Mouse (Mus musculus): ENCODE data around the gene Phykpl. TPM values are rescaled to one million over a fixed set of nuclear protein-coding genes. Genes with fewer than 3 reads are reported as not detected.

The Phykpl gene
- polyA plus RNA-seq, 1 experiment from 2014 or later: 18.5 TPM

- Histone ChIP-seq H3K27me3 (replicated peaks) (no peaks in the 10 kb centered on the region), H3K9me3 (no peaks in the 10 kb centered on the region), H3K27ac (no peak overlapping the region), H3K4me2 (replicated peaks) (no peak overlapping the region), H3K4me3 (replicated peaks) (no peak overlapping the region), H3K4me1 (replicated peaks) (no peaks in the 10 kb centered on the region; the same call in 1 of the 2 replicates), H3K9ac (no peak overlapping the region), H3K36me3 (no peaks in the 10 kb centered on the region)
- 93% methylated on average over 1 of the region's 1 CpGs for WGBS
- ATAC-seq: no peak
Measured at GRCm38 (mm10) chr11:51563276-51563675, 21.3 kb upstream of the Phykpl start.

GRCm38 (mm10) chr11:51565062-51565461, 19.5 kb upstream of the Phykpl start:
- ATAC-seq: peak; percentile 74
- WGBS: 39% methylated on average over 3 of the region's 3 CpGs
- no peaks in the 10 kb centered on the region for H3K27me3 ChIP-seq (replicated peaks)

GRCm38 (mm10) chr11:51565951-51566350, 18.6 kb upstream of the Phykpl start:
- no peak for ATAC-seq
- Histone ChIP-seq H3K27me3 (replicated peaks) (no peaks in the 10 kb centered on the region), H3K4me2 (replicated peaks) (no peak overlapping the region), H3K36me3 (no peaks in the 10 kb centered on the region), H3K9ac (no peak overlapping the region), H3K4me1 (replicated peaks) (no peaks in the 10 kb centered on the region; the same call in 1 of the 2 replicates), H3K27ac (no peak overlapping the region), H3K9me3 (no peaks in the 10 kb centered on the region), H3K4me3 (replicated peaks) (no peak overlapping the region)
- WGBS: 93% methylated on average over 6 of the region's 6 CpGs

More at GRCm38 (mm10) chr11:51565062-51565461, 19.5 kb upstream of the Phykpl start:
- no peak overlapping the region for H3K9ac ChIP-seq
- no peak overlapping the region for H3K27ac ChIP-seq
- no peaks in the 10 kb centered on the region; the same call in 1 of the 2 replicates for H3K4me1 ChIP-seq (replicated peaks)
- no peak overlapping the region for H3K4me2 ChIP-seq (replicated peaks)
- H3K4me3 ChIP-seq (replicated peaks): no peak overlapping the region
- H3K36me3 ChIP-seq: no peaks in the 10 kb centered on the region
- H3K9me3 ChIP-seq: no peaks in the 10 kb centered on the region

GRCm38 (mm10) chr11:51568801-51569200, 15.8 kb upstream of the Phykpl start:
- H3K4me1 ChIP-seq (replicated peaks): peaks cover 3% of the 10 kb centered on the region; the same call in 1 of the 2 replicates
- WGBS: 80% methylated on average over 4 of the region's 4 CpGs
- ATAC-seq: no peak

GRCm38 (mm10) chr11:51576454-51576853, 8.1 kb upstream of the Phykpl start:
- 88% methylated on average over 4 of the region's 4 CpGs for WGBS
- Histone ChIP-seq H3K36me3 (no peaks in the 10 kb centered on the region), H3K9me3 (no peaks in the 10 kb centered on the region), H3K4me2 (replicated peaks) (no peak overlapping the region), H3K9ac (no peak overlapping the region), H3K4me1 (replicated peaks) (0 out of 2 replicates have a peak, but pooled peaks cover 3% of the 10 kb centered on the region), H3K27me3 (replicated peaks) (no peaks in the 10 kb centered on the region), H3K27ac (no peak overlapping the region), H3K4me3 (replicated peaks) (no peak overlapping the region)
- ATAC-seq: no peak

More at GRCm38 (mm10) chr11:51568801-51569200, 15.8 kb upstream of the Phykpl start:
- Histone ChIP-seq H3K27me3 (replicated peaks) (no peaks in the 10 kb centered on the region), H3K4me3 (replicated peaks) (no peak overlapping the region), H3K36me3 (no peaks in the 10 kb centered on the region), H3K9ac (no peak overlapping the region), H3K9me3 (no peaks in the 10 kb centered on the region), H3K27ac (no peak overlapping the region), H3K4me2 (replicated peaks) (no peak overlapping the region)

GRCm38 (mm10) chr11:51577587-51577986, 7.0 kb upstream of the Phykpl start:
- ATAC-seq: no peak
- Histone ChIP-seq H3K9ac (no peak overlapping the region), H3K9me3 (no peaks in the 10 kb centered on the region), H3K36me3 (no peaks in the 10 kb centered on the region), H3K4me3 (replicated peaks) (no peak overlapping the region), H3K27me3 (replicated peaks) (no peaks in the 10 kb centered on the region), H3K4me1 (replicated peaks) (no peaks in the 10 kb centered on the region), H3K27ac (no peak overlapping the region), H3K4me2 (replicated peaks) (no peak overlapping the region)
- 78% methylated on average over 7 of the region's 7 CpGs for WGBS

- H3K9ac ChIP-seq: no peak overlapping the region
- H3K27me3 ChIP-seq (replicated peaks): no peaks in the 10 kb centered on the region
- no peaks in the 10 kb centered on the region for H3K36me3 ChIP-seq
- WGBS: 72% methylated on average over 4 of the region's 4 CpGs
- no peak overlapping the region for H3K27ac ChIP-seq
- H3K4me3 ChIP-seq (replicated peaks): no peak overlapping the region
- peaks cover 8% of the 10 kb centered on the region for H3K4me1 ChIP-seq (replicated peaks)
- H3K9me3 ChIP-seq: no peaks in the 10 kb centered on the region
- no peak for ATAC-seq
- no peak overlapping the region for H3K4me2 ChIP-seq (replicated peaks)
Measured at GRCm38 (mm10) chr11:51579024-51579423, 5.5 kb upstream of the Phykpl start.

GRCm38 (mm10) chr11:51582713-51583112, 1.8 kb upstream of the Phykpl start:
- Histone ChIP-seq H3K9ac (no peak overlapping the region), H3K4me2 (replicated peaks) (no peak overlapping the region), H3K27ac (no peak overlapping the region), H3K4me3 (replicated peaks) (no peak overlapping the region), H3K9me3 (no peaks in the 10 kb centered on the region), H3K4me1 (replicated peaks) (peaks cover 21% of the 10 kb centered on the region), H3K27me3 (replicated peaks) (no peaks in the 10 kb centered on the region), H3K36me3 (no peaks in the 10 kb centered on the region)
- 31% methylated on average over 8 of the region's 8 CpGs for WGBS
- ATAC-seq: no peak

- Histone ChIP-seq H3K4me3 (replicated peaks) (peak overlapping the region; percentile 70), H3K9ac (peak overlapping the region; percentile 52), H3K9me3 (no peaks in the 10 kb centered on the region), H3K27me3 (replicated peaks) (no peaks in the 10 kb centered on the region), H3K4me1 (replicated peaks) (peaks cover 21% of the 10 kb centered on the region), H3K36me3 (peaks cover 10% of the 10 kb centered on the region; the same call in 1 of the 2 replicates), H3K27ac (peak overlapping the region; percentile 91), H3K4me2 (replicated peaks) (peak overlapping the region; percentile 88)
- ATAC-seq: peak; percentile 47
- 20% methylated on average over 9 of the region's 9 CpGs for WGBS
Measured at GRCm38 (mm10) chr11:51584057-51584430, 513 bp upstream of the Phykpl start.

- Histone ChIP-seq H3K27ac (peak overlapping the region; percentile 90), H3K9me3 (no peaks in the 10 kb centered on the region), H3K9ac (peak overlapping the region; percentile 89), H3K36me3 (peaks cover 16% of the 10 kb centered on the region; the same call in 1 of the 2 replicates), H3K27me3 (replicated peaks) (no peaks in the 10 kb centered on the region), H3K4me1 (replicated peaks) (peaks cover 21% of the 10 kb centered on the region), H3K4me3 (replicated peaks) (peak overlapping the region; percentile 70), H3K4me2 (replicated peaks) (peak overlapping the region; percentile 88)
- no peak for ATAC-seq
- 53% methylated on average over 8 of the region's 8 CpGs for WGBS
Measured at GRCm38 (mm10) chr11:51585608-51586252, 1.2 kb downstream of the Phykpl start.

- H3K9me3 ChIP-seq: no peaks in the 10 kb centered on the region
- ATAC-seq: no peak
- H3K4me3 ChIP-seq (replicated peaks): no peak overlapping the region
- no peaks in the 10 kb centered on the region for H3K27me3 ChIP-seq (replicated peaks)
- peak overlapping the region; percentile 88; the same call in 1 of the 2 replicates for H3K4me2 ChIP-seq (replicated peaks)
- H3K9ac ChIP-seq: no peak overlapping the region
- 92% methylated on average over 13 of the region's 13 CpGs for WGBS
- H3K36me3 ChIP-seq: peaks cover 16% of the 10 kb centered on the region; the same call in 1 of the 2 replicates
- H3K4me1 ChIP-seq (replicated peaks): peaks cover 24% of the 10 kb centered on the region
- H3K27ac ChIP-seq: no peak overlapping the region
Measured at GRCm38 (mm10) chr11:51586411-51586810, 1.9 kb downstream of the Phykpl start.

GRCm38 (mm10) chr11:51587059-51587458, 2.5 kb downstream of the Phykpl start:
- no peak overlapping the region for H3K4me2 ChIP-seq (replicated peaks)
- no peak overlapping the region for H3K9ac ChIP-seq
- WGBS: 85% methylated on average over 1 of the region's 1 CpGs
- peaks cover 18% of the 10 kb centered on the region; the same call in 1 of the 2 replicates for H3K36me3 ChIP-seq
- H3K4me1 ChIP-seq (replicated peaks): peaks cover 24% of the 10 kb centered on the region
- ATAC-seq: no peak
- no peak overlapping the region for H3K27ac ChIP-seq
- no peaks in the 10 kb centered on the region for H3K9me3 ChIP-seq
- no peak overlapping the region for H3K4me3 ChIP-seq (replicated peaks)
- no peaks in the 10 kb centered on the region for H3K27me3 ChIP-seq (replicated peaks)

GRCm38 (mm10) chr11:51588833-51589232, 4.3 kb downstream of the Phykpl start:
- no peak overlapping the region for H3K9ac ChIP-seq
- no peak overlapping the region for H3K27ac ChIP-seq
- 95% methylated on average over 3 of the region's 3 CpGs for WGBS
- H3K27me3 ChIP-seq (replicated peaks): no peaks in the 10 kb centered on the region
- H3K4me1 ChIP-seq (replicated peaks): peaks cover 18% of the 10 kb centered on the region; the same call in 1 of the 2 replicates
- H3K4me3 ChIP-seq (replicated peaks): no peak overlapping the region
- peaks cover 35% of the 10 kb centered on the region for H3K36me3 ChIP-seq
- no peak for ATAC-seq
- no peak overlapping the region for H3K4me2 ChIP-seq (replicated peaks)
- H3K9me3 ChIP-seq: no peaks in the 10 kb centered on the region
